Mouse (Mus musculus): ENCODE measurements around the gene Smyd3.

Smyd3 gene

GRCm38 (mm10) chr1:178981641-178982040, 536.2 kb downstream of the Smyd3 start:
- DNase-seq (ENCODE audit: low read depth, low spot score): no peak

- no peak for DNase-seq (ENCODE audit: low read depth, low spot score)
Measured at GRCm38 (mm10) chr1:178980185-178980584, 537.7 kb downstream of the Smyd3 start.

GRCm38 (mm10) chr1:178978617-178979245, 539.1 kb downstream of the Smyd3 start:
- no peak for DNase-seq (ENCODE audit: low read depth, low spot score)

- DNase-seq (ENCODE audit: low read depth, low spot score): no peak
Measured at GRCm38 (mm10) chr1:178972055-178972454, 545.8 kb downstream of the Smyd3 start.

DNA sequence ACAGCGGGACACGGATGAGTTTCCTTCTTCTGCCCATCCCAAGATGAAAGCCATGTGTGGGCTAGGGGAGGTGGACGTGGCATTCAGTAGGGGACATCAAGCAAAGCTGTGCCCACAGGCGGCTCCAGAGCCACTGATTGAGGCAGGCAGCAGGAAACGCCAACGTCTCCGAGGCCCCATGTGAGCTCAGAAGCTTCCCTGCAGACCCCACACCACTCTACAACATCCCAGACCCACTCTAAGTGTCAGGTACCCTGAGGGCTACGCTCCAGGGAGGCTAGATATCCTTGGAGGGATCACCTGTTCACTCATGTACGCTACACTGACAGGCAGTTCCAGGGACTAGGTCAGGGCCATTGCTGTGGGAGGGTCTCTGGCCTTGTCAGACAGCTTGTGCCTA, 556.2 kb downstream of the Smyd3 start:
- DNase-seq (ENCODE audit: low read depth, low spot score): no peak

DNA sequence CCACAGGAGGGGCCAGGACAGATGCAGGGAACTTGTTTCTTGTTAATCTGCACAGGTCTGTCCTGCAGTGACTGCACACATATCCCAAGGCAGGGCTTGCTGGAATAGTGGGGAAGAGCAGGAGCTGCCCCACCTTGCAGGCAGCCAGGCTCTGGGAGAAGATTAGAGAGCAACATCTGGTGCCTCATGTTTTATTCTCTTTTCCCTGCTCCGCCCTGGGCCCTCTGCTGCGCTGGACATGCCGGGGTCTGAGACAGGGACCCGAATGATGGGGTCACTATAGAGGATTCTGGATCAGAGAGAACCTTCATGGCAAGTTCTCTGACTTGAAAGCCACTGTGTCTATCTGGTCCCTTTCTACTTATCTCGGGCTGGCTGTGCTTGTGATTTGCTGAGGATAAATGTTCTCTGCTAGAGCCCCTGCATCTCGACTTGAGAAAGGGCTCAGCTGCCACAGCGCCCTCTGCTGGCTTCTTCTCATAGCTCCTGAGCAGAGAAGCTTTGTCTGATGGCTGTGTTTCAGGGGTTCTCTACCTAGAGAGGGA, 557.8 kb downstream of the Smyd3 start:
- peak; percentile 15 for DNase-seq (ENCODE audit: low read depth, low spot score)

GRCm38 (mm10) chr1:178958641-178959040, 559.2 kb downstream of the Smyd3 start:
- no peak for DNase-seq (ENCODE audit: low read depth, low spot score)

- DNase-seq (ENCODE audit: low read depth, low spot score): no peak
Measured at GRCm38 (mm10) chr1:178952910-178953309, 564.9 kb downstream of the Smyd3 start.

GRCm38 (mm10) chr1:178942251-178942963, 575.4 kb downstream of the Smyd3 start:
- DNase-seq (ENCODE audit: low read depth, low spot score): no peak

- DNase-seq (ENCODE audit: low read depth, low spot score): no peak
Measured at GRCm38 (mm10) chr1:178940353-178940752, 577.5 kb downstream of the Smyd3 start.

DNA sequence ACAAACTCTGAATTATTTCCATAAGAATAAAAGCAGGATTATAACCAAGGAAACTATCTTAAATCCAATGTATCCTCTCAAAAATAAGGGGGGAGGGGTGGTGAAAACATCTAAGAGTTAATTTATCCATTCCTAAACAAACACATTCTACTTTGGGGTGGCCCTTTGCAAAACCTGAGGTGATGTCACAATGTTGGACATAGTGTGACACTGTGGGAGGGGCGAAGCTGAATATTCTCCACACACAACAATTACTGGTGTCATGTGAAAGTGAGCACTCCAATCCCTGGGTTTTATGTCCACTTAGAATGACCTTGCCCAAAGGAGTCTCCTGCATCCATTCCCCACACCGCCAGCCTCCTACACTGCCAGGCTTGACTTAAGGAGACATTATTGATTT, 580.9 kb downstream of the Smyd3 start:
- DNase-seq (ENCODE audit: low read depth, low spot score): no peak

- DNase-seq (ENCODE audit: low read depth, low spot score): no peak
Measured at GRCm38 (mm10) chr1:178936457-178936856, 581.4 kb downstream of the Smyd3 start.

- DNase-seq (ENCODE audit: low read depth, low spot score): no peak
Measured at GRCm38 (mm10) chr1:178933953-178934637, 583.7 kb downstream of the Smyd3 start.

DNA sequence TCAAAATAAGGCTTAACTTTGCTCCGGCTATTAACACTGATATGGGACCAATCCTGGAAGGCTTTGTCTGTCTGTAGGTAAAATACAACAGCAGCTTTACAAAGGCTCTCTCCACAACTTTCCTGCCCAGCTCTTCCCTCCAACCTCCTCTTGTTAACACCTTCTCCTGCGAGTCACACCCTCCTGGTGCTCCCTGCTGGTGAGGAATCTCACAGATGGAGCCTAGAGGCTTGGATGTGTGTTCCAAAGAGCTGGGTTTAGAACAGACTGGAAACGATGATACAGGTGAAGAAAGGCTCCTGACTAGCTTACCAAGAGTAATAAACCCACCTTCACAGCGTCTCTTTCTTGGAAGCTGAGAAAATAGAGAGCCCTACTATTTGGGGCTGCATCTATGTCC, 588.3 kb downstream of the Smyd3 start:
- no peak for DNase-seq (ENCODE audit: low read depth, low spot score)

GRCm38 (mm10) chr1:178924492-178925183, 593.2 kb downstream of the Smyd3 start:
- no peak for DNase-seq (ENCODE audit: low read depth, low spot score)

DNA sequence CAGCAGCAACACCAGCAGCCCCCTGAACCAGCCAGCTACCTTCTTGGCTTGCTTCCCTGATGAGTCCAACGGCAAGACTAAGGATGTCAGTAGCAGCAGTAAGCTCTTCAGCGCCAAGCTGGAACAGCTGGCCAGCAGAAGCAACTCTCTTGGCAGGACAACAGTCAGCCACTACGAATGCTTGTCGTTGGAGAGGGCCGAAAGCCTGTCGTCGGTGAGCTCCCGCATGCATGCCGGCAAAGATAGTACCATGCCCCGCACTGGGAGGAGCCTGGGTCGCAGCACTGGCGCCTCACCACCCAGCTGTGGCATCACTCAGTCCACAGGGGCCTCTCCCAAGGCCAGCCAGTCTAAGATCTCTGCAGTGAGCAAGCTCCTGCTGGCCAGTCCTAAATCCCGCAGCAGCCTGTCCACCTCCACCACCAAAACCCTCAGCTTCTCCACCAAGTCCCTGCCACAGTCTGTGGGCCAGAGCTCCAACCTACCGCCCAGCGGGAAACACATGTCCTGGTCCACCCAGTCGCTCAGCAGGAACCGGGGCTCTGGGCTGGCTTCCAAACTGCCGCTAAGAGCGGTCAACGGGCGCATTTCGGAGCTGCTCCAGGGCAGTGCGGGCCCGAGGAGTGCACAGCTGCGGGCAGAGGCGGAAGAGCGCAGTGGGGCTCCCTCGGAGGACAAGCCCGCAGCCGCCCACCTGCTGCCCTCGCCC, 600.5 kb downstream of the Smyd3 start:
- no peak for DNase-seq (ENCODE audit: low read depth, low spot score)

- DNase-seq (ENCODE audit: low read depth, low spot score): no peak
Measured at GRCm38 (mm10) chr1:178915056-178915455, 602.8 kb downstream of the Smyd3 start.

GRCm38 (mm10) chr1:178912936-178913716, 604.7 kb downstream of the Smyd3 start:
- no peak for DNase-seq (ENCODE audit: low read depth, low spot score)

DNA sequence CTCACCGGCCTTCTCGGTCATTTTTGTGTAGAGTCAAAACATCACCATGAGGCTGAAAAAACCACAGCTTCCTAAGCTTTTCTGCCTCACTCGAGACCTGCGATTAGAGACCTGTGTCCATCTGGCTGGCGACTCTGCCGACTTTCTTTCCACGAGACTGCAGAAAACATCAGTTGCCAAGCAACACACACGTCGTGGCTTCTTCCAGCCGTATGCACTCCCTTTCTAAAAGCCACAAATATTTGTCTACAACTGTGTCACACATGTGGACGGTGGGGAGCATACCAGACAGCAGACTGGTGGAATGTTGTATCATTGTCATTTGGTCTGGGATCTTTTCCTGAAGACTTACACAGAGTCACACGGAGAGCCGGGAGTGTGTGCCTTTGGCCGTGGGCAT, 606.9 kb downstream of the Smyd3 start:
- DNase-seq (ENCODE audit: low read depth, low spot score): no peak

Data from CD4-positive helper T cell, adult 2 months (primary cell).